Mouse (Mus musculus): ENCODE results near the gene Cntn5. TPM values are rescaled to one million over a fixed set of nuclear protein-coding genes. Genes with fewer than 3 reads are reported as not detected.

The Cntn5 gene
- polyA plus RNA-seq, 1 experiment from 2014 or later, result 0.41 TPM

DNA sequence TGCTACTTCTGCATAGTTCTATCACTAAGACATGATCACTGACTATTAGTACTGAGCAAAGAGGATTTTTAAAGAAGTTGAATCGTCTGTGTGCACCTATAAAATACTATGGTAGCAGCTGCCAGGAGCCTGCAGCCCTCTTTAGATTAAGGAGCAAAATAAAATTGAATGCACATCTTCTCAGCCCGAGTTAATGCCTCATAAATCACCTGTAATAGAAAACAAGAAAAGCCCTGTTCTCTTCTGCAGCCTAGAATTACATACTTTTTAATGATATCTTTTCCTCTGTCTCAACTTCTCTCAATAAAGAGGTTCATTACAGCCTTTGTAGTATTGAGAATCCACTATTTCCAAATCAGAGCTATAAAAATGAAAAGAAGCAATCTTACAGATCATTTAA, 109.5 kb downstream of the Cntn5 start:
- ATAC-seq (ENCODE audit: insufficient read depth, low FRiP score), result no peak
- Histone ChIP-seq H3K27ac (ENCODE audit: low read length) (no peak overlapping the region), H3K4me1 (ENCODE audit: control insufficient read depth, insufficient read depth, low read length) (no peaks in the 10 kb centered on the region), H3K36me3 (ENCODE audit: control insufficient read depth, insufficient read depth, low read length) (no peaks in the 10 kb centered on the region), H3K27me3 (ENCODE audit: control insufficient read depth, insufficient read depth, low read length) (no peaks in the 10 kb centered on the region), H3K4me3 (replicated peaks; ENCODE audit: low read length) (no peak overlapping the region), H3K9ac (ENCODE audit: low read length) (no peak overlapping the region), H3K4me2 (ENCODE audit: low read depth, low read length) (no peak overlapping the region), H3K9me3 (replicated peaks; ENCODE audit: control insufficient read depth, low read length) (no peaks in the 10 kb centered on the region)
- WGBS, result 47% methylated on average over 2 of the region's 2 CpGs

DNA sequence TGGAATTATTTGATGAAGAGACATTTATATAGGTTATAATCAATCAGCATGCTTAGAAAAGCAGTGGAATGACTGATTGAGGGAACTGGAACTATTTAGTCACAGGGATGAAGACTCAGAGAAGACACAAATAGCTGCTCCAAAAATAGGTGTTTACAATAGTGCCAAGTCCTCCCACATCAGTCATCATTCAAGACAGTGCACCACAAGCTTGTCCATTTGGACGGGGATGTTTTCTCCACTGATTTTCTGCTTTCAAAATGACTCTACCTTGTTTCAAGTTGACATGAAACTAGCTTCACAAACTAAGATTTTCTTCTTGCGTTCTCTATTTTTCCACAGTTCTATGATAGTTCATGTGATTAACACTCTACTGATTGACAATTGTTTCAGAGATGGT, 172.7 kb downstream of the Cntn5 start:
- WGBS, result 75% methylated on average over 2 of the region's 2 CpGs
- Histone ChIP-seq H3K9me3 (replicated peaks; ENCODE audit: control insufficient read depth, low read length) (no peaks in the 10 kb centered on the region), H3K27ac (ENCODE audit: low read length) (no peak overlapping the region), H3K4me3 (replicated peaks; ENCODE audit: low read length) (no peak overlapping the region), H3K4me2 (ENCODE audit: low read depth, low read length) (no peak overlapping the region), H3K4me1 (ENCODE audit: control insufficient read depth, insufficient read depth, low read length) (no peaks in the 10 kb centered on the region), H3K36me3 (ENCODE audit: control insufficient read depth, insufficient read depth, low read length) (no peaks in the 10 kb centered on the region), H3K9ac (ENCODE audit: low read length) (no peak overlapping the region), H3K27me3 (ENCODE audit: control insufficient read depth, insufficient read depth, low read length) (no peaks in the 10 kb centered on the region)
- no peak for ATAC-seq (ENCODE audit: insufficient read depth, low FRiP score)

DNA sequence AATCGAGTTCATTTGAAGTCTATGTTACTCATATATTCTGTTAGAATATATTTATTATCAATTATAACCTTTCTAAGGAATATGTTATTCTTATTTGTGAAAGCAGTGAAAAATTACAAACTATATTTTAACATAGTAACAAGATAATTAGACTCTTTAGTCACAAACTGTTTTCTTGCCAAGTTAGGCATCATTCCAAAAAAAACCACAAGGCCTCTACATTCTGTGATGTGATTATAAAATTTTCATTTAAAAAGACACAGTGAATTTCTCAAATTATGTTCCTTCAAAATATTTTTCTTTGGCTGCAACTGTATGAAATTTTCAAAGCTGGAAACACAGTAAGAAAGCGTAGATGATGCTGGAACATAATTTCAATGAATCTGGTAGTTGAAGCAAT, 180.4 kb downstream of the Cntn5 start:
- H3K4me1 ChIP-seq (ENCODE audit: control insufficient read depth, insufficient read depth, low read length), result no peaks in the 10 kb centered on the region
- H3K9ac ChIP-seq (ENCODE audit: low read length), result no peak overlapping the region
- ATAC-seq (ENCODE audit: insufficient read depth, low FRiP score), result no peak
- H3K36me3 ChIP-seq (ENCODE audit: control insufficient read depth, insufficient read depth, low read length), result no peaks in the 10 kb centered on the region
- 77% methylated on average over 2 of the region's 2 CpGs for WGBS
- H3K4me3 ChIP-seq (replicated peaks; ENCODE audit: low read length), result no peak overlapping the region
- H3K27ac ChIP-seq (ENCODE audit: low read length), result no peak overlapping the region
- H3K9me3 ChIP-seq (replicated peaks; ENCODE audit: control insufficient read depth, low read length), result no peaks in the 10 kb centered on the region
- H3K27me3 ChIP-seq (ENCODE audit: control insufficient read depth, insufficient read depth, low read length), result no peaks in the 10 kb centered on the region
- no peak overlapping the region for H3K4me2 ChIP-seq (ENCODE audit: low read depth, low read length)

DNA sequence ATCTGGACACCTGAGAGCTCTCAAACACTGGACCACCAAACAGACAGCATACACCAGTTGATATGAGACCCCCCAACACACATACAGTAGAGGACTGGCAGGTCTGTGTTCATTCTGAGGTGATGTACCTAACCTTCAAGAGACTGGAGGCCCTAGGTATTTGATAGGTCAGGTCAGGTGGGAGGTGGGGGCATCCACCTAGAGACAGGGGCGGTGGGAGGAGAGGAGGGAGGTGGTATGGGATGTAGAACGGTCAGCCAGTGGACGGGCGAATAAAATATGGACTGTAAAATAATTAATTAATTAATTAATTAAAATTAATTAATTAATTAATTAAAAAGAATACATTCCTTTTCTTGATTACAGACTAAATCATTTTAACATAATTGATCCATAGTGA, 182.5 kb downstream of the Cntn5 start:
- Histone ChIP-seq H3K9me3 (replicated peaks; ENCODE audit: control insufficient read depth, low read length) (no peaks in the 10 kb centered on the region), H3K27me3 (ENCODE audit: control insufficient read depth, insufficient read depth, low read length) (no peaks in the 10 kb centered on the region), H3K4me2 (ENCODE audit: low read depth, low read length) (no peak overlapping the region), H3K9ac (ENCODE audit: low read length) (no peak overlapping the region), H3K36me3 (ENCODE audit: control insufficient read depth, insufficient read depth, low read length) (no peaks in the 10 kb centered on the region), H3K27ac (ENCODE audit: low read length) (no peak overlapping the region), H3K4me3 (replicated peaks; ENCODE audit: low read length) (no peak overlapping the region), H3K4me1 (ENCODE audit: control insufficient read depth, insufficient read depth, low read length) (no peaks in the 10 kb centered on the region)
- 93% methylated on average over 4 of the region's 4 CpGs for WGBS
- no peak; the same call in 1 of the 2 replicates for ATAC-seq (ENCODE audit: insufficient read depth, low FRiP score)

DNA sequence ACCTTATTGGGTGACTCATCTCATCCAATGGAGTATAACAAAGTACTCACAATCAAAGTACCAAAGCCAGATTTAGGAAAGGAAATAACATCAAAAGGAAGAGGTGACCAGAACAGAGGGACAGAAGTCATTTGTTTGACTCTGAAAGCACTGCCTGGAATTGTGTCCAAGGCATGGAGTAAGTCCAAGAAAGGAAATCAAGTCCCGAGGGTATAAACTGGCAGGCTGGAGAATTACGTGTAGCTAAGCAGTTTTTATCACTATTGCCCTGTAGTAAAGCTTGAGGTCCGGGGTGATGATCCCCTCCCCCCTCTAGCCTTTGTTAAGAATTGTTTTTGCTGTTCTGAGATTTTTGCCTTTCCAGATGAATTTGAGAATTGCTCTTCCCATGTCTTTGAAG, 185.6 kb downstream of the Cntn5 start:
- Histone ChIP-seq H3K9me3 (replicated peaks; ENCODE audit: control insufficient read depth, low read length) (no peaks in the 10 kb centered on the region), H3K9ac (ENCODE audit: low read length) (no peak overlapping the region), H3K27ac (ENCODE audit: low read length) (no peak overlapping the region), H3K4me1 (ENCODE audit: control insufficient read depth, insufficient read depth, low read length) (no peaks in the 10 kb centered on the region), H3K4me3 (replicated peaks; ENCODE audit: low read length) (no peak overlapping the region), H3K4me2 (ENCODE audit: low read depth, low read length) (no peak overlapping the region), H3K27me3 (ENCODE audit: control insufficient read depth, insufficient read depth, low read length) (no peaks in the 10 kb centered on the region), H3K36me3 (ENCODE audit: control insufficient read depth, insufficient read depth, low read length) (no peaks in the 10 kb centered on the region)
- WGBS, result 68% methylated on average over 3 of the region's 3 CpGs
- ATAC-seq (ENCODE audit: insufficient read depth, low FRiP score), result no peak

DNA sequence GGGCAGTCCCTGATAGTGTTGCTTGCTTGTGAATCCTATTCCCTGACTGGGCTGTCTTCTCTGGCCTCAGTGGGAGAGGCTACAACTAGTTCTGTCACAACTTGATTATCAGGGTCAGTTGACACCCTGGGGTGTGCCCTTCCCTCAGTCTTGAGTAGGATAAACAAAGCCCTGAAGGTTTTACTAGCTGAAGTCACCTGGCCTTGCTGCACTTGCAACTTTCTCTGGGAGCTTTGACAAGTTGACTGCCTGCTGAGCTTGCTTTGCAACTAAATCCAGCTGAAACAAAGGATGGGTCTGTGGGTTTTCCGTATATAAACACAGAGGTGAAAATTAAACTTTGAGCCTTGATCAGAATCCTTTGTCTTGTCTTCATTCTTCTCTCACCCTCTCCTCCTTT, 190.9 kb downstream of the Cntn5 start:
- 13% methylated on average over 1 of the region's 1 CpGs for WGBS
- no peaks in the 10 kb centered on the region for H3K27me3 ChIP-seq (ENCODE audit: control insufficient read depth, insufficient read depth, low read length)
- H3K9me3 ChIP-seq (replicated peaks; ENCODE audit: control insufficient read depth, low read length), result no peaks in the 10 kb centered on the region

DNA sequence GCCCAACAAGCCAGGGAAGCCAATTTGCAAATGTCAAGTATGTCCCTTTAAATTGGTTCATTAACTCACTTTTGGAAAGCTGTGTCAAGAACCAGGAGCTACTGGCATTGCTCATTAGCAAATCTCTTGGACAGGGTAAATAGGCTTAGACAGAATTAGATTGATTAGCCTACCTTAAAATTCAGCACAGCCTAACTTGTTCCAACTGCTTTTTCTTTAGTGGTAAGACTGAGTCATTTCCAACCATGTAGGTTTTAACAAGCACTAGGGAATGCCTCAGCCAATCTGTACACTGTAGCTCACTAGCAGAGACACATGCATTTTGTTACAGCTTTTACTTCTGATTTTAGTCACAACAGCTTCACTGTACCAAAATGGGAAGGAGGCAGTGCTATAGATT, 222.9 kb downstream of the Cntn5 start:
- Histone ChIP-seq H3K27me3 (ENCODE audit: control insufficient read depth, insufficient read depth, low read length) (no peaks in the 10 kb centered on the region), H3K27ac (ENCODE audit: low read length) (no peak overlapping the region), H3K36me3 (ENCODE audit: control insufficient read depth, insufficient read depth, low read length) (no peaks in the 10 kb centered on the region), H3K4me3 (replicated peaks; ENCODE audit: low read length) (no peak overlapping the region), H3K9me3 (replicated peaks; ENCODE audit: control insufficient read depth, low read length) (no peaks in the 10 kb centered on the region), H3K4me2 (ENCODE audit: low read depth, low read length) (no peak overlapping the region), H3K9ac (ENCODE audit: low read length) (no peak overlapping the region), H3K4me1 (ENCODE audit: control insufficient read depth, insufficient read depth, low read length) (no peaks in the 10 kb centered on the region)
- ATAC-seq (ENCODE audit: insufficient read depth, low FRiP score), result no peak

More for the DNA sequence above, 190.9 kb downstream of the Cntn5 start:
- H3K27ac ChIP-seq (ENCODE audit: low read length), result no peak overlapping the region
- H3K4me3 ChIP-seq (replicated peaks; ENCODE audit: low read length), result no peak overlapping the region
- no peak overlapping the region for H3K4me2 ChIP-seq (ENCODE audit: low read depth, low read length)
- H3K36me3 ChIP-seq (ENCODE audit: control insufficient read depth, insufficient read depth, low read length), result no peaks in the 10 kb centered on the region
- no peaks in the 10 kb centered on the region for H3K4me1 ChIP-seq (ENCODE audit: control insufficient read depth, insufficient read depth, low read length)
- no peak overlapping the region for H3K9ac ChIP-seq (ENCODE audit: low read length)
- ATAC-seq (ENCODE audit: insufficient read depth, low FRiP score), result no peak

DNA sequence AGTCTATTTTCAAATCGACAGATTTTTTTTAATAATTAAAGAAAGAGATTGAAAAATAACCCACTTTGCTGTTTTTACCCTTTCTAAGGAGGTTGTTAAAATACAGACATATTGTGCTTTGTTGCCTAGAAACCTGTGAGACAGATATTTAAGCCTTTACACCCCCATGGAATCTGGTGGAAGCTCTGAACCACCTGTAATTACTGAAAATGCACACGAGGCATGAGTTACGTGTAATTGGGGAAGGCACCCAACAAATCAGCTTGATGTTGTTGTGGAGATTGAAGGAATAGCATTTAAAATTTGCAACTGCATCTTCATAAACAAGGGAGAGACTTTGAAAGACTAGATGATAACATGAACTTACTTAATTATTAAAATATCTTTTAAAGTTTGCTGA, 223.4 kb downstream of the Cntn5 start:
- H3K36me3 ChIP-seq (ENCODE audit: control insufficient read depth, insufficient read depth, low read length), result no peaks in the 10 kb centered on the region
- no peaks in the 10 kb centered on the region for H3K4me1 ChIP-seq (ENCODE audit: control insufficient read depth, insufficient read depth, low read length)
- 81% methylated on average over 3 of the region's 3 CpGs for WGBS
- ATAC-seq (ENCODE audit: insufficient read depth, low FRiP score), result no peak
- no peaks in the 10 kb centered on the region for H3K9me3 ChIP-seq (replicated peaks; ENCODE audit: control insufficient read depth, low read length)
- H3K27ac ChIP-seq (ENCODE audit: low read length), result no peak overlapping the region
- no peak overlapping the region for H3K4me3 ChIP-seq (replicated peaks; ENCODE audit: low read length)
- no peaks in the 10 kb centered on the region for H3K27me3 ChIP-seq (ENCODE audit: control insufficient read depth, insufficient read depth, low read length)
- H3K9ac ChIP-seq (ENCODE audit: low read length), result no peak overlapping the region
- no peak overlapping the region for H3K4me2 ChIP-seq (ENCODE audit: low read depth, low read length)

DNA sequence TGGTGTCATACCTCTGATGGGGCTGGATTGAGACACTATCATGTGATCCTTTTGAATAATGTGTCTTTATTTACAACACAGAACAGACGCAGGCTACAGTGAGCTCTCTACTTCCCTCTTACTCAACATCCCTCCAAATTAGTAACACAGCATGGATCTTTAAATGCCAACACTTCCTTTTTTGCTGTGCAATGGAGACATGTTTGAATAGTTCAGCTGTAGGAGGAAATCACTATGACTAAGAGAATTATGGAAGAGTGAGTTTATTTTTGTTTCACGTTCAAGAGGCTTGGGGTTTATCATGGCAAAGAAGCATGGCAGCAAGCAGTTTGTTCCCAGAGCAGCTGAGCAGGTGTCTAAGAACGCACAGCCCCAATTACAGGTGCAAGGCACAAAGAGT, 235.9 kb downstream of the Cntn5 start:
- Histone ChIP-seq H3K9me3 (replicated peaks; ENCODE audit: control insufficient read depth, low read length) (no peaks in the 10 kb centered on the region), H3K4me3 (replicated peaks; ENCODE audit: low read length) (no peak overlapping the region), H3K27me3 (ENCODE audit: control insufficient read depth, insufficient read depth, low read length) (no peaks in the 10 kb centered on the region), H3K4me1 (ENCODE audit: control insufficient read depth, insufficient read depth, low read length) (no peaks in the 10 kb centered on the region), H3K9ac (ENCODE audit: low read length) (no peak overlapping the region), H3K36me3 (ENCODE audit: control insufficient read depth, insufficient read depth, low read length) (no peaks in the 10 kb centered on the region), H3K27ac (ENCODE audit: low read length) (no peak overlapping the region), H3K4me2 (ENCODE audit: low read depth, low read length) (no peak overlapping the region)
- ATAC-seq (ENCODE audit: insufficient read depth, low FRiP score), result no peak
- WGBS, result 69% methylated on average over 3 of the region's 3 CpGs

DNA sequence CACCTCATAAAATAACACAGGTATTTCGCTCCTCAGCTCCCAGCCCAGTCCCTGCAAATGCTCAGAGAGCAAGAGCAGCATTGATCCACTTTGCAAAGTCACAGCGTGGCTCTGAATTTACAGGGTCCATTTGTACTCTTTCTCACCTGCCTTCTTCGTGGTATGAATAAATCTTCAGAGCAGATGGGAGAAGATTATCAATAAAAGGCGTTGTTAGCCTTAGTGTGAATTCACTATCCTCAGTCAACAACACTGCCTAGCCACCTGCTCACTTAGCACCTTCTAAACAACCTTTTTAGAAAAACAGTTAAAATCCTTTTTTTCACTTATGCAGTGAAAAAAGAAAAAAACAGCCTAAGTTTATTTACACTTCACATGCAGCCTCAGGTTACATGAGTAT, 237.1 kb downstream of the Cntn5 start:
- Histone ChIP-seq H3K9ac (ENCODE audit: low read length) (no peak overlapping the region), H3K4me3 (replicated peaks; ENCODE audit: low read length) (no peak overlapping the region), H3K36me3 (ENCODE audit: control insufficient read depth, insufficient read depth, low read length) (no peaks in the 10 kb centered on the region), H3K27me3 (ENCODE audit: control insufficient read depth, insufficient read depth, low read length) (no peaks in the 10 kb centered on the region), H3K4me2 (ENCODE audit: low read depth, low read length) (no peak overlapping the region), H3K27ac (ENCODE audit: low read length) (no peak overlapping the region), H3K4me1 (ENCODE audit: control insufficient read depth, insufficient read depth, low read length) (no peaks in the 10 kb centered on the region), H3K9me3 (replicated peaks; ENCODE audit: control insufficient read depth, low read length) (no peaks in the 10 kb centered on the region)
- ATAC-seq (ENCODE audit: insufficient read depth, low FRiP score), result no peak
- WGBS, result 43% methylated on average over 4 of the region's 4 CpGs

Measured in stomach, embryonic 16.5 days (tissue).